Mouse (Mus musculus): ENCODE measurements around the gene Prpf6. TPM values are rescaled to one million over a fixed set of nuclear protein-coding genes. Genes with fewer than 3 reads are reported as not detected.

Prpf6 gene
- total and polyA plus RNA-seq, 3 experiments: 58.7 to 69.4 TPM; not detected in 1

- H3K27ac ChIP-seq (ENCODE audit: control insufficient read depth, low read depth, low read length): no peak overlapping the region
- H3K9me3 ChIP-seq (replicated peaks; ENCODE audit: insufficient read depth, low read length): no peaks in the 10 kb centered on the region
- no peaks in the 10 kb centered on the region for H3K4me1 ChIP-seq (ENCODE audit: control insufficient read depth in 1 of 2, insufficient read depth in 2 of 2, low read length in 2 of 2)
- no peak for TF ChIP-seq CHD1 (IDR thresholded peaks at IDR 0.05; ENCODE audit: low read depth, low read length)
- no peak for TF ChIP-seq ELF1 (IDR thresholded peaks at IDR 0.05; ENCODE audit: low read depth, low read length)
- TF ChIP-seq MYB (IDR thresholded peaks at IDR 0.05; ENCODE audit: low read depth, low read length): no peak
- no peak for TF ChIP-seq MXI1 (IDR thresholded peaks at IDR 0.05; ENCODE audit: low read depth, low read length)
- H3K36me3 ChIP-seq (ENCODE audit: control insufficient read depth in 1 of 2, insufficient read depth in 2 of 2, low read length in 2 of 2): peaks cover 0 to 18% of the 10 kb centered on the region in 2 experiments; a peak in 2 of 4 replicates
- H3K27me3 ChIP-seq (ENCODE audit: control insufficient read depth in 1 of 2, insufficient read depth in 2 of 2, low read length in 2 of 2): no peaks in the 10 kb centered on the region
- no peak overlapping the region for H3K4me3 ChIP-seq (ENCODE audit: control insufficient read depth in 1 of 2, insufficient read depth in 1 of 2, low read depth in 2 of 2, low read length in 2 of 2)
- H3K79me2 ChIP-seq (ENCODE audit: control insufficient read depth, insufficient read depth, low read length, poor library complexity): no peaks in the 10 kb centered on the region
- no peak overlapping the region for H3K9ac ChIP-seq (ENCODE audit: control insufficient read depth, low read depth, low read length, poor library complexity, severe bottlenecking)
- DNase-seq (ENCODE audit: low read depth, low spot score): no peak
Observed at GRCm38 (mm10) chr2:181648926-181649325, 57.3 kb downstream of the Prpf6 start.

GRCm38 (mm10) chr2:181653065-181653464 lies 61.4 kb downstream of the Prpf6 start:
- no peak overlapping the region for H3K4me3 ChIP-seq (ENCODE audit: control insufficient read depth in 1 of 2, insufficient read depth in 1 of 2, low read depth in 2 of 2, low read length in 2 of 2)
- H3K27ac ChIP-seq (ENCODE audit: control insufficient read depth, low read depth, low read length): no peak overlapping the region
- no peak for DNase-seq (ENCODE audit: low read depth, low spot score)
- TF ChIP-seq EP300 (IDR thresholded peaks at IDR 0.05; ENCODE audit: low read depth in 1 of 2, low read length in 2 of 2) (no peak), ZC3H11A (IDR thresholded peaks at IDR 0.05; ENCODE audit: low read depth, low read length) (no peak), RAD21 (IDR thresholded peaks at IDR 0.05; ENCODE audit: low read depth, low read length) (no peak), RCOR1 (IDR thresholded peaks at IDR 0.05; ENCODE audit: low read depth, low read length) (no peak), ELF1 (IDR thresholded peaks at IDR 0.05; ENCODE audit: low read depth, low read length) (no peak), TAL1 (IDR thresholded peaks at IDR 0.05; ENCODE audit: low read length) (no peak), CHD1 (IDR thresholded peaks at IDR 0.05; ENCODE audit: low read depth, low read length) (no peak)
- no peaks in the 10 kb centered on the region for H3K4me1 ChIP-seq (ENCODE audit: control insufficient read depth in 1 of 2, insufficient read depth in 2 of 2, low read length in 2 of 2)
- H3K9me3 ChIP-seq (replicated peaks; ENCODE audit: insufficient read depth, low read length): no peaks in the 10 kb centered on the region
- no peaks in the 10 kb centered on the region for H3K79me2 ChIP-seq (ENCODE audit: control insufficient read depth, insufficient read depth, low read length, poor library complexity)
- H3K9ac ChIP-seq (ENCODE audit: control insufficient read depth, low read depth, low read length, poor library complexity, severe bottlenecking): no peak overlapping the region
- H3K27me3 ChIP-seq (ENCODE audit: control insufficient read depth in 1 of 2, insufficient read depth in 2 of 2, low read length in 2 of 2): no peaks in the 10 kb centered on the region
- peaks cover 0 to 18% of the 10 kb centered on the region in 2 experiments; a peak in 2 of 4 replicates for H3K36me3 ChIP-seq (ENCODE audit: control insufficient read depth in 1 of 2, insufficient read depth in 2 of 2, low read length in 2 of 2)

- H3K36me3 ChIP-seq (ENCODE audit: control insufficient read depth in 1 of 2, insufficient read depth in 2 of 2, low read length in 2 of 2): peaks cover 0 to 15% of the 10 kb centered on the region in 2 experiments; a peak in 2 of 4 replicates
- no peak overlapping the region for H3K9ac ChIP-seq (ENCODE audit: control insufficient read depth, low read depth, low read length, poor library complexity, severe bottlenecking)
- no peak overlapping the region for H3K4me3 ChIP-seq (ENCODE audit: control insufficient read depth in 1 of 2, insufficient read depth in 1 of 2, low read depth in 2 of 2, low read length in 2 of 2)
- TF ChIP-seq KAT2A (conservative IDR thresholded peaks at IDR 0.05; ENCODE audit: low read depth, low read length) (no peak), GATA1 (IDR thresholded peaks at IDR 0.05; ENCODE audit: low read depth, low read length) (no peak), CTCF (IDR thresholded peaks at IDR 0.05 in 2 of 3, conservative IDR thresholded peaks at IDR 0.05 in 1 of 3; ENCODE audit: control insufficient read depth in 1 of 3, insufficient read depth in 1 of 3, low read depth in 2 of 3, low read length in 3 of 3, poor library complexity in 1 of 3, severe bottlenecking in 1 of 3) (no peak), ZMIZ1 (IDR thresholded peaks at IDR 0.05; ENCODE audit: low read depth, low read length) (no peak), TCF12 (IDR thresholded peaks at IDR 0.05; ENCODE audit: low read depth, low read length) (no peak)
- H3K27ac ChIP-seq (ENCODE audit: control insufficient read depth, low read depth, low read length): no peak overlapping the region
- no peaks in the 10 kb centered on the region for H3K79me2 ChIP-seq (ENCODE audit: control insufficient read depth, insufficient read depth, low read length, poor library complexity)
- no peaks in the 10 kb centered on the region for H3K27me3 ChIP-seq (ENCODE audit: control insufficient read depth in 1 of 2, insufficient read depth in 2 of 2, low read length in 2 of 2)
- DNase-seq (ENCODE audit: low read depth, low spot score): no peak
- H3K4me1 ChIP-seq (ENCODE audit: control insufficient read depth in 1 of 2, insufficient read depth in 2 of 2, low read length in 2 of 2): no peaks in the 10 kb centered on the region
- H3K9me3 ChIP-seq (replicated peaks; ENCODE audit: insufficient read depth, low read length): no peaks in the 10 kb centered on the region
Observed at GRCm38 (mm10) chr2:181653523-181653922, 61.9 kb downstream of the Prpf6 start.
